Mouse (Mus musculus) C2C12 (cell line): ENCODE measurements around the gene Slc4a3.

Experiments
- CTCF ChIP-seq: IDR thresholded peaks from one replicate; pipeline ENCODE4 v1.5.1; 2011; ENCODE audit not compliant: control insufficient read depth, insufficient read depth, insufficient read length
- FOSL1 ChIP-seq: IDR thresholded peaks from one replicate; pipeline ENCODE4 v1.8.0; 2011; ENCODE audit warnings: mild to moderate bottlenecking, low read length; ENCODE audit not compliant: poor library complexity, insufficient read depth, severe bottlenecking
- MYOD1 ChIP-seq: IDR thresholded peaks from one replicate; pipeline ENCODE4 v1.6.1; 2011; ENCODE audit warnings: low read depth; ENCODE audit not compliant: control insufficient read depth, insufficient read length
- USF1 ChIP-seq: IDR thresholded peaks from one replicate; pipeline ENCODE4 v1.6.1; 2011; ENCODE audit warnings: low read depth, mild to moderate bottlenecking, control low read depth, moderate library complexity

DNA sequence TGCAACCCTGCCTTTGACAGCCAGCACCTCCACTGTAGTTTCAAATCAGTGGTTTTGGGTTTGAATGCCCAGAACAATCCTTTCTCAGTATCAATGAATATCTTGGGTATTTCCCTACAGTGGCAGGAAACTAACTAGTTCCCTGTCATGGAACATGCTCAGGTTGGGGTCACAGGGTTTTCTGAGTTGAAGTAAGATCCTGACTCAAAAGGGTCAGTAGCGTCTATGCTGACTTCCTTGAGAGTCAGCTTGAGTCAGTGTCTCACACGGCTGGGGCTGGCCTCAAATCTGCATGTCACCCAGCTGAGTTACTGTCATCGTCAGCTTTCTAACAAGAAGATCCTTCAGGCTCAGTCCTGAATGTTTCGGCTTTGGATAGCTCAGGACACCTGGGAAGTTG, 47.2 kb upstream of the Slc4a3 start:
- TF ChIP-seq CTCF (no peak), USF1 (no peak), MYOD1 (no peak), FOSL1 (no peak)
